Mouse (Mus musculus) gastrocnemius, postnatal 4 days (tissue): ENCODE results near the gene Glt28d2. TPM values are rescaled to one million over a fixed set of nuclear protein-coding genes. Genes with fewer than 3 reads are reported as not detected.

ENCODE experiments used
- DNase-seq, 2 experiments: peaks; one replicate each; pipeline ENCODE4 v3.0.0; 2021 to 2022; ENCODE audit warnings: low spot score in 2 of 2, mixed read lengths in 2 of 2
- total RNA-seq, 2 experiments: library from RNA; stranded (reverse); gene quantifications; 2 replicates each; pipeline ENCODE4 v1.2.3; 2021

The Glt28d2 gene
- total RNA-seq, 2 experiments from 2014 or later = 3.3 to 4.3 TPM

GRCm38 (mm10) chr3:85831785-85832184, 55.5 kb downstream of the Glt28d2 start:
- no peak for DNase-seq

- DNase-seq = peak in 1 of 2 experiments; percentile 18
These were observed 58.3 kb downstream of the Glt28d2 start for GRCm38 (mm10) chr3:85829047-85829446.

GRCm38 (mm10) chr3:85827815-85828214, 59.5 kb downstream of the Glt28d2 start:
- DNase-seq = no peak

GRCm38 (mm10) chr3:85827283-85827682, 60.0 kb downstream of the Glt28d2 start:
- DNase-seq = no peak

GRCm38 (mm10) chr3:85820839-85821548, 66.3 kb downstream of the Glt28d2 start:
- no peak for DNase-seq

Other genes starting within 250 kb of the Glt28d2 start
- 10 to 100 TPM; 38.9 to 46.6 TPM for gene Fam160a1, start 70.2 kb downstream of the Glt28d2 start, total RNA-seq
- 10 to 100 TPM; 26.2 to 28.4 TPM for gene Gm37240, start within 50 bp of the Glt28d2 start, total RNA-seq
- gene Sh3d19, start 83.6 kb upstream of the Glt28d2 start, total RNA-seq = 10 to 100 TPM; 52.8 to 61.9 TPM
- gene Prss48, start 115.0 kb upstream of the Glt28d2 start, total RNA-seq = not detected